Mouse (Mus musculus): ENCODE data around the gene Lix1. TPM values are rescaled to one million over a fixed set of nuclear protein-coding genes. Genes with fewer than 3 reads are reported as not detected.

Lix1 gene
- polyA plus RNA-seq (2016; fragmentation: Nextera tagmentation; extraction: Ambion mirVana) = 20.3 and 26.8 TPM in 2 replicates

DNA sequence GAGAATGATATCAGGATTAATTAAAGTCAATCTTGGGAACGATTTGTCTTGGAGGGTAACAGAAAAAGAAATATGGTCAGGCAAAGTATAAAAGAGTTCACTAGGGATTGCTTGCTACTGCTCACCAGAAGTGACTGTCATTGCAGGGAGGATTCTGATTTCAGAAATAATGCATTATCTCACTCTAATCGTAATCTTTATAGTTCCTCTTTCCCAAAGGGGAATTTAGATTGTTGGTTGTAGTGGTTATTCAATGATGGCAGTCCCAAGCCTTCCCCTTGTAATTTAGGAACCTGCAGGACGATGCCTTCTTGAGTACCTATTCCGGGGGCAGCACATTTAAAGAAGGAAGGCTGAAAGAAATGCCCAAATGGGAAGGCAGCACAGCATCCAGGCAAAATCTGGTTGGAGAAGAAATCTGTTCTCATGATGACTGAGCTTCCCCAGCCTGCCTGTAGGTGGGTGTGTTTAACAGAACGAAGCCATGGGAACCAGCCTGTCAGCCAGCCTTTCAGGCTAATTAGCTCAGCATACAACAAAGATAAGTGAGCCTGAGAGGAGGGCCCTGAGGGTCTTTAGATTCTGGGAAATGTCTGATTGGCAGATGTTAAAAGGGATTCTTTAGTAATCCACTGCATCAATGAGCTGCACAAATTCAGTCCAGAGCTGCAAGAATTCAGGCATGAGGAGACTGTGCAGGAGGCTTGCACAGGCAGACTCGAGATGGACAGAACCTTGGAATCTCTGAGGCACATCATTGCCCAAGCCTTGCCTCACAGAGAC, at the start of gene Lix1:
Lix1 (plus strand) TSS at position 451 of the 783 bp plus-strand sequence.
- peak; percentile 96 for ATAC-seq (ENCODE audit: low FRiP score, low read depth)
- H3K4me2 ChIP-seq (replicated peaks) = peak within 1 kb of the TSS; percentile 40
- H3K27me3 ChIP-seq (replicated peaks) = no peaks in the 10 kb centered on the region
- H3K4me3 ChIP-seq = no peak within 1 kb of the TSS
- no peaks in the 10 kb centered on the region for H3K9me3 ChIP-seq
- H3K4me1 ChIP-seq = 0 out of 2 replicates have a peak, but pooled peaks cover 3% of the 10 kb centered on the region
- H3K9ac ChIP-seq = peak within 1 kb of the TSS; percentile 0; the same call in 1 of the 2 replicates
- H3K36me3 ChIP-seq = no peaks in the 10 kb centered on the region
- 27% methylated on average over 6 of the region's 6 CpGs for WGBS
- H3K27ac ChIP-seq = no peak within 1 kb of the TSS

DNA sequence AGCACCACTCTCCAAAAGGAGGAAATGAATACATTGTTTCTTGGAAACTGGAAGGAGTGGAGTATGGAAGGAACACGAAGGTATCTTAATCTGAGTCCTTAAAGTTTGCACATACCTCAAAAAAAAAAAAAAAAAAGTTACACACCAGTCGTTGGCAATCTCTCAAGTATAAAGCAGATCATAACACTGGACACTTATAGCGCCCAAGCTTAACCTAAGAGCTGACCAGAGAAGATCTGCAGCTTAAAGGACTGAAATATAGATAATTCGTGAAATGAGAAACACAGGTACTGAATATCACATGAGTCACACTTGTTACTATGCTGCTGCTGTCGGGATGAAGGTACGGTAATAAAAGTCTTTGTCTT, 28.9 kb upstream of the Lix1 start:
- WGBS = 8% methylated on average over 6 of the region's 6 CpGs
- ATAC-seq (ENCODE audit: low FRiP score, low read depth) = no peak
- Histone ChIP-seq H3K27ac (no peak overlapping the region), H3K4me2 (replicated peaks) (peak overlapping the region; percentile 71), H3K9me3 (no peaks in the 10 kb centered on the region), H3K36me3 (peaks cover 9% of the 10 kb centered on the region), H3K9ac (peak overlapping the region; percentile 59), H3K4me3 (peak overlapping the region; percentile 50), H3K27me3 (replicated peaks) (no peaks in the 10 kb centered on the region), H3K4me1 (no peaks in the 10 kb centered on the region; the same call in 1 of the 2 replicates)

DNA sequence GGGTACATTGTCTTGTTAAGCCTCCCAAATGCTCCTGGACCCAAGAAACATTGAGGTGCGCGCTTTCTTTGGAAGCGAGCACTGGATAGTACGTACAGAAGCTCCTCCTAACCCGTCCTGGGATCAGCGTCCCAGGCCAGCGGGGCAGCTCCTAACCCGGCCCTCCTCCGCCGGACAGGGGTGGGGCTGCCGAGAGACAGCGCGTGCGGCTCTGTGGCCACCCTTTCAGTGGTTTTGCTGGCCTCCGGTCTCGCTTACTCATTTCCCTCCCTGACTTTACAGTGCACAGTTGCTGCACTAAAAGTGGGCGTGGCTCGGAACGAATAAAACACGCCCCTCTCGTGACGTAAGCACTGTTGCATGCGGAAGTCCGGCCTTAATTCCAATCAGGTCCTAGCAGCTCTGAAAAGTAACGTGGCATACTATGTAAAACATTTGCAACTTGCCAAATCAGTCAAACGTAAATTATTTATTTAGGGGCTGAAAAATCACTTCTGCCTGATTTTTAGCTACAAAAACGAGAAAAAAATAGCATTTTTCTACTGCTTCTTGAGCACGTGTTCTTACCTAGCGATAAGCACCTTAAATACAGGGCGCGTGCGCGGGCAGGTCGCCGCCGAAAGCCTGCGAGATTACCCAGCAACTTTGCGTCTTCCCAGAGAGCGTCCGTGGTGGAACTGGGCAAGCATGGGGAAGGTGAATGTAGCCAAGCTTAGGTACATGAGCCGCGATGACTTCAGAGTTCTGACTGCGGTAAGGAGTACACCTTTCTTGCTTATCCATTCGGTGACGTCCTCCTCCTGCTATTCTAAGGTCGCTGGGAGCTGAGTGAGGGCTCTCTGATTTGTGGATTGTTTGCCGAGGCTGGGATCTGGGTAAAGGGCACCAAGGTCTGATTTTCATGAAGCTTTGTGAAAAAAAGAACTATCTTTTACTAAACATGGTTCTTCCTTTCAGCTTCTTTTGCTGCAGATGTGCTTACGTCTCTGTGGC, 28.3 kb upstream of the Lix1 start, which contains the start of gene Riok2:
Riok2 (plus strand) TSS at position 392 of the 993 bp plus-strand sequence.
- under 1% methylated on average over 48 of the region's 48 CpGs for WGBS
- peak within 1 kb of the TSS; percentile 50 for H3K4me3 ChIP-seq
- H3K9me3 ChIP-seq = no peaks in the 10 kb centered on the region
- H3K4me1 ChIP-seq = no peaks in the 10 kb centered on the region; the same call in 1 of the 2 replicates
- peak within 1 kb of the TSS; percentile 71 for H3K4me2 ChIP-seq (replicated peaks)
- no peaks in the 10 kb centered on the region for H3K27me3 ChIP-seq (replicated peaks)
- H3K36me3 ChIP-seq = peaks cover 9% of the 10 kb centered on the region
- H3K27ac ChIP-seq = 0 out of 2 replicates have a peak within 1 kb of the TSS, but pooled peaks have one; percentile 20
- ATAC-seq (ENCODE audit: low FRiP score, low read depth) = peak; percentile 98
- H3K9ac ChIP-seq = peak within 1 kb of the TSS; percentile 59

DNA sequence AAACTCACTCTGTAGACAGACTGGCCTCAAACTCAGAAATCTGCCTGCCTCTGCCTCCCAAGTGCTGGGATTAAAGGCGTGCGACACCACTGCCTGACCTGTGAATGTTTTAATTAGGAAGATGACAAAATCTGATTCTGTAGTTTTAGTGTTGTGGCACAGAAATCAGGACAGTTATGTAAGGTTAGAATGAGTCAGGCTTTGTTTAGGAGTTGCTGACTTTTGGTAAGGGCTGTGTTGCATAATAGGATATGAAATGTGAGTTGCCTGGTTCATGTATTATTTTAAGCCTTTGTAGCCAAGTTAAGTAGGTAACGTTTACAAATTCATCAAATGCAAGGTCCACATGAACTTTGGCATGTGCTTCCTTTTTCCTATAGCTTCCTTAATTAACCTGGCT, 26.9 kb upstream of the Lix1 start:
- WGBS = 95% methylated on average over 3 of the region's 3 CpGs
- H3K9ac ChIP-seq = no peak overlapping the region
- H3K9me3 ChIP-seq = no peaks in the 10 kb centered on the region
- peak overlapping the region; percentile 71 for H3K4me2 ChIP-seq (replicated peaks)
- H3K27ac ChIP-seq = no peak overlapping the region
- H3K4me1 ChIP-seq = no peaks in the 10 kb centered on the region; the same call in 1 of the 2 replicates
- no peak for ATAC-seq (ENCODE audit: low FRiP score, low read depth)
- peaks cover 10% of the 10 kb centered on the region for H3K36me3 ChIP-seq
- H3K27me3 ChIP-seq (replicated peaks) = no peaks in the 10 kb centered on the region
- no peak overlapping the region for H3K4me3 ChIP-seq

DNA sequence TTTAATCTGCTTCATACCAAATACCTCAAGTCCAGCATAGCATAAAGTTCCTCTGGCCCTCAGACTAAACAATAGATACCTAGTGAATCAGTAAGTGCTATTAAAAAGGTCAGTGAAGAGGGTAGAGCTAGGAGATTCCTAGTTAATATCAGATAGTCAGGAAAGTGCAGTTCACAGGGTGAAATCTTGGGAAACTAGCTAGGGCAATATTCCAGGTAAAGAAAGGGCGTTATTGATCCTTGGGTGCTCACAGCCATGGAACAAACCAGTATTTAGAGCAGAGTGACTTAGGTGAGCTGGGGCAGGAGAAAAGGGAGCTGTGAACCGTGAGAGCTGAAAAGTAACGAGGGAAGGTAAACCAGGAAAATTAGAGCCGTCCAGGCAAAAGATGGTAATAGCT, 18.8 kb upstream of the Lix1 start:
- 93% methylated on average over 4 of the region's 4 CpGs for WGBS
- peaks cover 60% of the 10 kb centered on the region for H3K36me3 ChIP-seq

DNA sequence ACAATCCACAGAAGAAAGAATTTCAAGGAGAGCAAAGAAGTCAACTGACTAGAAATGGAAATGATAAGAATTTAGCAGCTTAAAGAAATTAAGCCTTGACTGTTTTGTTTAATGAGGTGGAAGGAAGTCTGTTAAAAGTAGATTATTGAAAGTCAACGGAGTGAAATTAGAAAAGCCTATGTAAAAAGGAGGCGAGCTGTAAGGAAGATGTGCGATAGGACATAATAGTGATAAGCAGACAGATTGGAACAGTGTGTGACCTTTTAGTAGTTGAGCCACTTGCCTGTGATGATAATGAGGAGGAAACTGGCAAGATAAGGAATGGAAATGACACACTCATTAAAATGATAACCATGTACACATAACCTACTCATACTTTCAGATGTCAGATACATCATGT, 18.0 kb upstream of the Lix1 start:
- no peak overlapping the region for H3K9ac ChIP-seq
- H3K9me3 ChIP-seq = no peaks in the 10 kb centered on the region
- no peak overlapping the region for H3K4me3 ChIP-seq
- no peak for ATAC-seq (ENCODE audit: low FRiP score, low read depth)
- peaks cover 67% of the 10 kb centered on the region for H3K36me3 ChIP-seq
- no peaks in the 10 kb centered on the region for H3K4me1 ChIP-seq
- no peak overlapping the region for H3K27ac ChIP-seq
- WGBS = 93% methylated on average over 3 of the region's 3 CpGs
- H3K4me2 ChIP-seq (replicated peaks) = no peak overlapping the region
- no peaks in the 10 kb centered on the region for H3K27me3 ChIP-seq (replicated peaks)

More for the DNA sequence above, 18.8 kb upstream of the Lix1 start:
- ATAC-seq (ENCODE audit: low FRiP score, low read depth) = no peak
- Histone ChIP-seq H3K27ac (no peak overlapping the region), H3K4me3 (no peak overlapping the region), H3K4me1 (no peaks in the 10 kb centered on the region), H3K9ac (no peak overlapping the region), H3K4me2 (replicated peaks) (no peak overlapping the region), H3K9me3 (no peaks in the 10 kb centered on the region), H3K27me3 (replicated peaks) (no peaks in the 10 kb centered on the region)

DNA sequence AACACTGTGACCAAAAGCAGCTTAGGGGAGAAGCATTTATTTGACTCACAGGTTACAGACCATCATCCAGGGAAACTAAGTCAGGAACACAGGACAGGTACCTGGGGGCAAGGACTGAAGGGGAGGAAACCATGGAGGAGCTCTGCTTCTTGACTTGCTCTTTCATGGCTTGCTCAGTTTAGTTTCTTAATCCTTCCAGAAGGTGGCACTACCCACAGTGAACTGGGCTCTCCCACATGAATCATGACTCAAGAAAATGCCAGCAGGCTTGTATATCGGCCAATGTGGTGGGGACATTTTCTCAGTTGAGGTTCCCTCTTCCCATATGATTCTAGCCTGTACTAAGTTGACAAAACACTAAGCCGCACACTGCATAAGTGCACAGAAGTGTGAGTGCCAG, 16.4 kb upstream of the Lix1 start:
- Histone ChIP-seq H3K36me3 (peaks cover 66% of the 10 kb centered on the region), H3K9ac (no peak overlapping the region), H3K4me3 (no peak overlapping the region), H3K9me3 (no peaks in the 10 kb centered on the region), H3K4me2 (replicated peaks) (no peak overlapping the region), H3K27me3 (replicated peaks) (no peaks in the 10 kb centered on the region), H3K4me1 (no peaks in the 10 kb centered on the region), H3K27ac (no peak overlapping the region)
- 95% methylated on average over 2 of the region's 2 CpGs for WGBS
- ATAC-seq (ENCODE audit: low FRiP score, low read depth) = no peak

DNA sequence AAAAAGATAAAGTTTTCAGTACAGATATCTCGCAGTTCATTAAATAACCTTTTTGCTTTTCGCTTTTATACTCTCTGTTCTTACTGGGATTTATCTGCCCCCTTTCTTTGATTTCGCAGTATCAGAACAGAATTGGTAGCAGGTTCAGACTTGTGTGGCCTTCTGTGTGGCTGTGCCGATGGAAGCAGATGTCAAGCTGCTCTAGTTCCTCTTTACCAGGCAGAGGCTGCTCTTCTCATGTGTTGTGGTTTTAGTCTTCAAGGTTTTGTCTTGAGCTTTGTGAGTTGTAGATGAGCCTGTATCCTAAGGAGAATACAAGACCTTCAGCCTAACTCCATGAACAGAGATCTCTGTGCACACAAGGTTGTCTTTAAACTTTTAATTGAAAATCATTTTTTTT, 10.6 kb upstream of the Lix1 start:
- H3K27ac ChIP-seq = no peak overlapping the region
- H3K9ac ChIP-seq = no peak overlapping the region
- no peak overlapping the region for H3K4me2 ChIP-seq (replicated peaks)
- no peaks in the 10 kb centered on the region for H3K4me1 ChIP-seq
- no peak for ATAC-seq (ENCODE audit: low FRiP score, low read depth)
- peaks cover 24% of the 10 kb centered on the region for H3K36me3 ChIP-seq
- H3K9me3 ChIP-seq = no peaks in the 10 kb centered on the region
- H3K27me3 ChIP-seq (replicated peaks) = no peaks in the 10 kb centered on the region
- H3K4me3 ChIP-seq = no peak overlapping the region
- 95% methylated on average over 4 of the region's 4 CpGs for whole genome bisulfite sequencing

DNA sequence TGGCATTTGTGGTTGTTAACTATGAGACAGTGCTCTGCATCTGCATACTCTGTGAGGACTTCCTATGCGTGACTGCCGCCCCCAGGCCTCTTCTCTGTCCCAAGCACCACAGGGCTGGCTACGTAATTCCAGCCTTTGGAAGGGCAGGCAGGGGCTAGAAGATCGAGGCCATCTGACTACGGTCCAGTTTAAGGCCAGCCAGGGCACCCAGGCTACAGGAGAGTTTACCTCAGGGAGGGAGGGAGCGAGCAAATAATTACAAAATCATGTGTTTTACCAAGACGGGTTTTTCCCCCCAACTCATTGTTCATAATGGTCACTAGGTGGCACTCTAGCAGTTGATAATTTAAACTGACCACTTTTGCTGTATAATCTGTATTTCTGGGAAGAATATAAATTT, 9.6 kb upstream of the Lix1 start:
- H3K36me3 ChIP-seq = peaks cover 18% of the 10 kb centered on the region; the same call in 1 of the 2 replicates
- no peaks in the 10 kb centered on the region for H3K4me1 ChIP-seq
- no peak overlapping the region for H3K27ac ChIP-seq
- H3K9me3 ChIP-seq = no peaks in the 10 kb centered on the region
- no peak overlapping the region for H3K4me2 ChIP-seq (replicated peaks)
- ATAC-seq (ENCODE audit: low FRiP score, low read depth) = 0 out of 2 replicates have a peak, but pooled peaks have one; percentile 30
- H3K9ac ChIP-seq = no peak overlapping the region
- no peak overlapping the region for H3K4me3 ChIP-seq
- no peaks in the 10 kb centered on the region for H3K27me3 ChIP-seq (replicated peaks)
- WGBS = 66% methylated on average over 7 of the region's 7 CpGs

DNA sequence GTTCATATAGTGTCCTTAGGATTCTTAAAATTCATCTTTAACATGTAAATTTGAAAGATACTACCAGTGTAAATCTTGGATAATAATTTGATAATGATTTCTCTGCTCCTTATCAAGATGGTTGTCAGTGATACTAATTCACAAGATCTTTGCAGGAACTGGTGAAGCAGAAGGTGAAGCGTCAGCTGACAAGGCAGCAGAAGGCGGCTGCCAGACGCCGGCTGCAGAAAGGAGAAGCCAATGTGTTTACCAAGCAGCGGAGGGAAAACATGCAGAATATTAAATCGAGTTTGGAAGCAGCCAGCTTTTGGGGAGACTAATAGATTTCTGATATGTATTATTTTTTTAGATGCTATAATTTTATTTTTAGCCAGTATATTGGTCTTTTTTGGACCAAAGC, 9.2 kb upstream of the Lix1 start:
- Histone ChIP-seq H3K4me2 (replicated peaks) (no peak overlapping the region), H3K4me1 (no peaks in the 10 kb centered on the region), H3K27ac (no peak overlapping the region), H3K4me3 (no peak overlapping the region), H3K27me3 (replicated peaks) (no peaks in the 10 kb centered on the region), H3K9ac (no peak overlapping the region), H3K9me3 (no peaks in the 10 kb centered on the region), H3K36me3 (peaks cover 17% of the 10 kb centered on the region; the same call in 1 of the 2 replicates)
- WGBS = 92% methylated on average over 6 of the region's 6 CpGs
- ATAC-seq (ENCODE audit: low FRiP score, low read depth) = no peak

DNA sequence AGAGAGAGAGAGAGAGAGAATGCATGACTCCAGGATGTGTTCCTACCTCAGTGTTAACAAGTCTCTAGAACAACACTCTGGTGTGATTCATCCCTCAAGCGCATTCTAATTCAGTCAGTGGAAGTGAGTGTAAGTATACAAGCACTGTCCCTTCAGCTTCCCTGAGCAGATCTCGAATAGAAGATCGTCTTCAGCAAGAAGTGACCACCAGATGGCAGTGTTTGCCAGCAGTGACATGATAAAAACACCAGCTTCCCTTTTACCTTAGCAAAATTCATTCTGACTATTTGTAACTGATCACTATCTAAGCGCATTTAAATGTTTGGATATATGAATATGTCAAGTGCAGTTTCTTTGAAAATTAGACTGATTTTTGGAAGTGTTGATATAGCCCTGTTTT, 8.1 kb upstream of the Lix1 start:
- no peaks in the 10 kb centered on the region for H3K9me3 ChIP-seq
- H3K36me3 ChIP-seq = peaks cover 7% of the 10 kb centered on the region; the same call in 1 of the 2 replicates
- no peak overlapping the region for H3K4me3 ChIP-seq
- H3K4me2 ChIP-seq (replicated peaks) = no peak overlapping the region
- H3K9ac ChIP-seq = no peak overlapping the region
- H3K27me3 ChIP-seq (replicated peaks) = no peaks in the 10 kb centered on the region
- no peak overlapping the region for H3K27ac ChIP-seq
- ATAC-seq (ENCODE audit: low FRiP score, low read depth) = peak; percentile 27; the same call in 1 of the 2 replicates
- WGBS = 44% methylated on average over 4 of the region's 4 CpGs
- no peaks in the 10 kb centered on the region for H3K4me1 ChIP-seq

DNA sequence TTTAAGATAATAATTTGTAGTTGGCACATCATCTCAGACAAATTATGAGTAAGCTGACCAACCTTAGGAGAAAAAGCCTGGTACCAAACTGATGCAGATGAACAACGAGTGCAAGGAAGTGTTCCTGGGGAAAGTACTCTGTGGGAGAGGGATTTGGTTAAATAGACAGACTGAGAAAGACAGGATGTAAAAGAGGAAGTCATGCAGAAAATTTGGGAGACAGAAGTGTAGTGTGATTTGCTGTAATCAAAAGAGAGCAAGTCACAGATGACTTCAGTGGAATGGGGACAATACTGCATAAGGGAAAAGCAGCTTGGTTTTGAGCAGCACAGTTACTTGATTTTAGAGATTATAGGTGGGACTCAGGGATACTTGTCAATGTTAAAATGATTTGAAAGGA, 5.6 kb upstream of the Lix1 start:
- Histone ChIP-seq H3K4me3 (no peak overlapping the region), H3K9me3 (no peaks in the 10 kb centered on the region), H3K4me1 (no peaks in the 10 kb centered on the region), H3K27ac (no peak overlapping the region), H3K27me3 (replicated peaks) (no peaks in the 10 kb centered on the region), H3K36me3 (no peaks in the 10 kb centered on the region), H3K9ac (no peak overlapping the region), H3K4me2 (replicated peaks) (no peak overlapping the region)
- ATAC-seq (ENCODE audit: low FRiP score, low read depth) = no peak
- 29% methylated on average over 1 of the region's 1 CpGs for WGBS

Measured in neural tube, embryonic 12.5 days (tissue).